Mouse (Mus musculus) erythroblast, embryonic 14.5 days (primary cell): ENCODE data around the gene Otud7b.

Source experiments
- GATA1 ChIP-seq: IDR thresholded peaks from 2 replicates; pipeline ENCODE4 v1.6.1; 2012; ENCODE audit warnings: low read length, inconsistent platforms, mixed read lengths
- TAL1 ChIP-seq: IDR thresholded peaks from 3 replicates; pipeline ENCODE4 v1.6.1; 2012; ENCODE audit warnings: low read length, inconsistent platforms, mixed read lengths

DNA sequence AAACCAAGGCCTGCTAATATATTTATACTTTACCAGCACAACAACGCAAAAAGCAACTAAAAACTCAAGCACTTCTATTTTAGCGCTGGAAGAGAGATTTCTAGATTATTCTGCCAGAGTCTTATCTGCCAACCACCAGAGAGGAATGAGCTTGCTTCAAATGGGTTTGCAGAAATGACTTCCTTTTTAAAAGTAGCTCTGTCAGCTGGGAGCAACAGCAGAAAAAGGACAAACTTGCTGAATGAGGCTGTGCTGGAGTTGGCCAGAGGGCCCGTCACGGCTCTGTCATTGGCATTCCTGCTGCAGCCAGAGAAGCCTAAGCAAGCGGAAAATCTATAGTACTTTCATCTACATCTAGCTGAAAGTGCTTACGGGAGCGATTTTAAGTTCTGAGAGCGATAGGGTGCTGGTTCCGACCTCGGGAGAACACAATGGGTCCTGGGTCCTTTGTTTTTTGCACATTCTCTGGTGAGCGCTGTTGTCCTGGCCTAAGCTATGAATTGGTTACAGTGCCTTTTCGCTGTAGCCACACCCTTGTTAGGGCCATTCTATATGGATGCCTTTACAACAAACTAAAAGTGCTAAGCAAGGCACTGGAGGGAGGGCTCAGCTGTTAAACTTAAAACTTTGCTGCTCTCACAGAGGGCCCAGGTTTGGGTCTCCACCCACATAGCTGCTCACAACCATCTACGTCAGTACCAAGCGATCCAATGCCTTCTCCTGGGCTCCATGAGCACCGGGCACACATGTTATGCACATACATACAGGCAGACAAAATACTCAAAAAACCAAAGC lies 21.4 kb upstream of the Otud7b start:
- TF ChIP-seq GATA1 (0 out of 2 replicates have a peak, but pooled peaks have one; percentile 6), TAL1 (no peak)
